Mouse (Mus musculus): ENCODE measurements around the gene Atg101.

Gene Atg101

DNA sequence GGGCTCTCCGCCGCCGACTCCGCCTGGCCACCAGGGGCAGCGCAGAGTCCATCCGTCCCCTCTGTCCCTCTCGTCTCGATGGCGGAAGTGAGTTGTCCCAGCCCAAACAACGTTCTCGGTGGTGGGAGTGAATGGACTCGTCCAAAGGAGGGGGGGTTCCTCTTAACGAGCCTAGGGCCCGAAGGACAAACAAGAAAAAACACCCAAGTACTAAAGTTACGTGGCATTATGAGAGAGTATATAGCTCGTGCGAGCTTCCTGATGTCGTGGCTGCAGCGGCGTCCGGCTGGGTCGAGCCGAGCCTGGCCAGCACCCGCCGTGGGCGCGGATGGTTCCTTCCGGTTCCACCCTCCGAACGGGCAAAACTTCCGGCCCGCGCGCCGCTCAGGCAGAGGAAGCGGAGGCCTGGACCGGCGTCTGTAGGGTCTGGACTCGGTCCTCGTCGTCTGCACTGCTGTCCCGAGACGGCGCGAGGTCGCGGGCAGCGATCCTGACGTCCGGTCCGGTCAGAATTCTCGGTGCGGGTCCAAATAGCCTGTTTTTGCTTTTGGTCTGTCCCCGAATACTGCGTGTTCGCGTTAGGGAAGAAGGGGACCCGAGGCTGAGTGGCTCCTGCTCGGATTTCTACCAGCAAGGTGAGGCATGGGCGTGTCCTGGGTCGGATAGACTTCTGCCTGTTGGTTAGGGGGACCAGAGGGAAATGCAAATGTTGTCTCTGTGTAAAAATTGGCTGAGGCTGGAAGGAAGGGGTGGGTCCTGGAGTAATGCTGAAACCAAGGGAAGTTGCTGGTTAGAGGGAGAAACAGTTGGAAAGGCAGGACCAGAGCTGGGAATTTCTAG, at the start of gene Atg101:
Gene Atg101 (plus strand): TSS at position 362 of the 840 bp plus-strand sequence.
- peak; percentile 93 for DNase-seq

GRCm38 (mm10) chr15:101234611-101235341, 49.3 kb upstream of the Atg101 start:
- DNase-seq: no peak

GRCm38 (mm10) chr15:101235342-101235698, 48.8 kb upstream of the Atg101 start:
- no peak for DNase-seq

GRCm38 (mm10) chr15:101235728-101236327, 48.2 kb upstream of the Atg101 start:
- no peak for DNase-seq

DNA sequence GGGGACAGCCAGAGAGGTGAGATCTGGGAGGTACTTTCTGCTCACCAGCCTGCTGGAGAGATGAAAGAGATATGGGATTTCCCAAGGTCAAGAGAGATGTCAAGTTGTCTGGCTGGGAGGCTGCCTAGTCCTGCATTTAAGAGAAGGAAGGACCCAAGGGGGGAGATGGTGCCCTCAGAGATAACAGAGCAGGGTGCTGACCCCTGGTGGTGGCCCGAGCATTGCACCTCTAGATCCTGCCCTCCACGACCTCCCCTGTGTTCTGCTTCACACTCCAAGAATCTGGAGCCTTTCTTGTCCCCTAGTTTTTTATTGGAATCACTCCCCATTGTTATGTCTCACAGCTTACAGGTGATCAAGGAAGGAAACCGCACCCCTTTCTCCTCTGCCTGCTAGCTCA, 47.2 kb upstream of the Atg101 start:
- DNase-seq: peak; percentile 58

GRCm38 (mm10) chr15:101238885-101239511, 45.1 kb upstream of the Atg101 start:
- DNase-seq: peak; percentile 66

GRCm38 (mm10) chr15:101239821-101240220, 44.3 kb upstream of the Atg101 start:
- no peak for DNase-seq

DNA sequence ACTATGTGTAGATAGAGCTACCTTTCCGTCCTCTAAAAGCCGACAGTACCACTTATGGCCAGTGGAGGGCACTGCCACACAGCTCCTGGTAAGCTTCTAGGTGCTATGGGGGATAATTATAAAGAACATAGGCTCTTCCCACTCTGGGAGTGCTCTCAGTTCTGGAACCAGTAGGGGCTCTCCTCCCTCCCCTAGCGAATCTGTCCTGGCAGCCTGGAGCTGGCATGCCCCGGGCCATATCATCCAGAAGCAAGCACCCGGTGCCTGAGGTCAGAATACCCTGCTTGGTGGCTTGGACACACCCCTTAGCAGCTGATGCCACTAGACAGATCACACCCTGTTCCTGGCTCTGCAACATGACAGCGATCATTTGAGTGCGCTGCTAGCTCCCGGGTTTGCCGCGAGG, 43.3 kb upstream of the Atg101 start:
- DNase-seq: peak; percentile 91

DNA sequence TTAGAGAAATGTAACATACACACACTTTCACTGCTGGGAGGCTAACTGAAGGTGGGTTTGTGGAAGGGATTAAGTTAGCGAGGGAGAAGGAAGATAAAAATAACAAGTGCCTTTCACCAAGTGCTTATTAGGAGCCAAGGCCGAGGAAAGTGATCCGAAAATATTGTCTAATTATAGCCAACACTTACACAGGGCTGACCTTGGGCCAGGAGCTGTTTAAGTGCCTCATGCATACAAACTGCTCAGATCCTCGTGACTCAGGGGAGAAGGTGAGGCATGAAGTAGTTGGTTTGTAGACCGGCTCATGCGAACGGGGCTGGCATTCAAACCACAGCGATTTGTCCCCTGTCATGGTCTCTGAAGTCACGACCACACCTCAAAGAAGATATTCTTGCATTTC, 42.8 kb upstream of the Atg101 start:
- no peak for DNase-seq

GRCm38 (mm10) chr15:101241853-101242252, 42.2 kb upstream of the Atg101 start:
- no peak for DNase-seq

DNA sequence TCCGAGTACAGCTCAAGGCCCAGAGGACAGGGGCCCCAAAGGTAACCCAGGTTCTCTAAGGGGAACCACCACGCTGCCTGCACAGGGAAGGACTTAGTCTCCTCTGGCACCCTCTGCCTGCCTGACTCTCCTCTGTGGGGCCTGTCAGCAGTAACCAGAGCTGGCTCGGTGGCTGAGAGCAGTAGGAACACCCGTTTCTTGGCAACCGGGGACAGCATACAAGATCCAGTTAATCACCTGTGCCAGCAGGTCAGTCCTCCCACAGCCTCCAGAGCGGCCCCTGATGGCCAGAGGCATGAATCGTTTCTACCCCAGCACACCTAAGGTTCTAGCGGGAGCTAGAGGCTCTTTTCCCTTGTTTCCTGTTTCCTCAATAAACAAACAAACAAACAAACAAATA, 41.4 kb upstream of the Atg101 start:
- DNase-seq: peak; percentile 77

DNA sequence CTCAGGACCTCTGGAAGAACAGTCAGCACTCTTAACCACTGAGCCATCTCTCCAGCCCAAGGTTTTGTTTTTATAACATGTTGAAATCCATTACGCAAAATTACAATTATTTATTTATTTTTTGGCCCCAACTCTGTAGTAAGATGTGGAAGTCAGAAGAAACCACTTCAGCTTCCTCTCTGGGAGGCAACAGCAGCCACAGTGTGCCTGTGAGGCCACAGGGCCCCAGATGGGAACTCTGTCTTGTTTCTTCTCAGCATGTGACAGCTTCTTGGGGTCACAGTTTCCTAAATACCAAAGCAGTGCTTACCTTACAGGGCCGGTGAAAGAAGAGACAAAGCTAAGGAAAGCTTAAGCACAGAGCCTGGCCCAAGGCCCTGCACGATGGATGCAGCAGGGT, 40.1 kb upstream of the Atg101 start:
- no peak for DNase-seq

DNA sequence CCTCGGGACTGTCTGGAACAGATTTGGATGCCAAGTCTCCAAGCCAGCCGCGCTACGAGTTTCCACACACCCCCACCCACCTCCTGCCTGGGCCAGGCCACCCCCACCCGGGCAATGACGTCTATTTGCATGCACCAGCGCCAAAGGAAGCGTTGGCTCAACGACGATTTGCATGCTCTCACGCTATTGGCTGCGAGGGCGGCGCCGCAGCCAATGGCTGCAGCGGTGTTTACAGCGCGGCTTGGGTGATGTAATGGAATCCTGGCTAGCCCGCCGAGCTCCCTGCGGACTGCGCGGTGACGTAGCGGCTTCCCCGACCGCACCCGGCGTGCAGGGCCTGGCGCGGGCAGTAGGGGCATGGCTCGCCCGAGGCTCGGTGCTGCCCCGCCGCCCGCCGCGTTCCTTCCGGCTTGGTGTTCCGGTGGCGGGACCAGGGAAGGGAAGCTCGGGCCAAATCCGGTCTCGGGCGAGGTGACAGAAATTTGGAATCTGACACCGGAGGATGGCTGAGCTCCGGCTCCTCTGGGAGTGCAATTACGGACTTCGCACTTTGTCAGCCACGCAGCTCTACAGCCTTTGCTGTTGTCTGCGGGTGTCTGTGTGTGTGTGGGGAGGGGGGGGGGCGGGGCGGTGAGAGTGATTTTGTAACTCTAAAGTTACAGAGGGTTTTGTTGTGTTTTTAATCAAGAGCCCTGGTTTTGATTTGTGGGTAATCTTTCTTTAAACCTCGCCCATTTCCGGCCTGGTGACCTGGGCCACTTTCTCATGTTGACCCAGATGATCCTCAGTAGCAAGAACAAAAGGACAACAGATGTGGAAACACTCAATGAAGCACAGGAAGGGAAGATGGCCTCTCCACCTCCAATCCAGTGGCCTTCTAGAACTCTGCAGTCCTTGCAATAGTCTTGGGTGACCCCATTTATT, 37.6 kb upstream of the Atg101 start:
- DNase-seq: peak; percentile 92

- no peak for DNase-seq
These were observed 36.9 kb upstream of the Atg101 start for GRCm38 (mm10) chr15:101247155-101247498.

DNA sequence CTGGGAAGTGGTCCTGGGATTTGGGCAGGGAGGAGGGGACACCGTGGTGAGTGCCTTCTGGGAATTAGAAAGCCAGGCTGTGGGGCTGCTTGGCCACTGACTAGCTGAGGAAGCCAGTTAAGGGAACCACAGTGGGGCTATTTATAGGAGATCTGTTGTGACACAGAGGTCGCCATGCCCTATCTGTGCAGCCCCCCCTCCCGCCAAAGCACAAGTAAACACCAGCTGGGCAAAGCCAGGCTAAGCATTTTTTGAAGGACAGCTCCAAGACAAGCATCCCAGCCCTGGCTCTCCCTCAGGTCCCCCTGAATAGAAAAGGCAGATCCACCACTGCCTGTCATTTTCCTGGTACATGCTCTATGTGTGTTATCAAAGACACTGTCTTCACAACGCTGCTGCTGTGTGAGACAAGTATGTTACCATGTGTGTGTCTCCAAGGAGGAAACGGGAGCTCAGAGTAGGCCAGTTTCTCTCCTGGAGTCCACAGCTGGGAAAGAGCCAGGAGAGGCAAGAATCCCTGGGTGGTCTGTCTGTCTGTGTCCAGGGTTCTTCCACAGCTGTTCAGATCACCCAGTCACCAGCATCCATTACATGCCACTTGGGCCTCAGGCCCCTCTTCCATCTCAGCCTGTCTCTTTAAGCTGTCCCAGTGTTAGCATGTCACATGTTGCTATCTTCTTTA, 35.9 kb upstream of the Atg101 start:
- DNase-seq: no peak

GRCm38 (mm10) chr15:101250220-101250800, 33.8 kb upstream of the Atg101 start:
- DNase-seq: no peak

DNA sequence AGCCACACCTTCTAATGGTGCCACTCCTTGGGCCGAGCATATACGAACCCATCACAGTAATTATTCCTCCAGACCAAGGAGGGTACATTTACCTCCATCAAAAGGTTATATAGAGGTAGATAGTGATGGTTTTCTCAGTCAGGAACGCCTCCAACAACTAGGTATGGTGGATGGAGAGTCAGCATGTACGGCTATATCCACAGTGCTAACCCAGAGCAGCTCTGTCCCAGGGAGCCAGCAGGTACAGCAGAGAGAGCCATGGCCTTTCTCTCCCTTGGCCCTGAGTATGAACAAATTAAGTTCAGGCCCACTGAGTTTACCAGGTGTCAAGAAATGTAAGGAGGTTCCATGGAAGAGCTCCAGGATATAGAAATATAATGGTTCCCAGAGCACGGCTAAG, 32.1 kb upstream of the Atg101 start:
- no peak for DNase-seq

DNA sequence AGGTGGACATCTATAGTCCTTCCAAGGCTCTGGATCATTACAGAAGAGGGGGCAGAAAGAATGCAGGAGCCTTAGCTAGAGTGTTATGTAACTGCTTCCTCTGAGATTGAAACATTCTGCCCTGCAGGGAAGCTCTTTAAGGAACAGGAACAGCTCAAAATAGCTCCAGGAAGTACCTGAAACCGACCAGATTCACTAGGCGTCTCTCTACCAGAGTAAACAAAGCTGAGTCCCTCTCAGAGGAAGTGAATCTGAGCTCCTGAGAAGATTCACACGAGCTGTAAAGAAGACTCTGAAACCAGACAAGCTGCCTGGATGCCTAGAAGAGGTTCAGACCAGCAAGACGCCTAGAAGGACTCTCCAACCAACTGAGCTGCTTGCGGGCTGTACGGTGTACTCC, 31.5 kb upstream of the Atg101 start:
- no peak for DNase-seq

DNA sequence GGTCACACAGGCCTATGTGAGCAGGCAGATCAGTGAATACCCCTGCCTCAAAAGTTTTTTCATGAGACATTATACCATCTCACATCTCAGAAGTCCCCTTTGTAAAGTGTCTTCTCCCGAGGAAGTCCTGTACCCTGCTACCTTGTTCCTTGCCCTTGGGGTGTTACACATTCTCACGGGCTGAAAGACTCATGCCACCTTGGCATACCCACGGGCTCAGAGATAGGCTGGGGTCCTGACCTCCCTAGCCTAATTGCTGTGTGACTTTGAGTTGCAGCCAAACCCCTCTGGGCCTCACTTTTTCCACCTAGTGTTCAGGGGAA, 30.5 kb upstream of the Atg101 start:
- no peak for DNase-seq

DNA sequence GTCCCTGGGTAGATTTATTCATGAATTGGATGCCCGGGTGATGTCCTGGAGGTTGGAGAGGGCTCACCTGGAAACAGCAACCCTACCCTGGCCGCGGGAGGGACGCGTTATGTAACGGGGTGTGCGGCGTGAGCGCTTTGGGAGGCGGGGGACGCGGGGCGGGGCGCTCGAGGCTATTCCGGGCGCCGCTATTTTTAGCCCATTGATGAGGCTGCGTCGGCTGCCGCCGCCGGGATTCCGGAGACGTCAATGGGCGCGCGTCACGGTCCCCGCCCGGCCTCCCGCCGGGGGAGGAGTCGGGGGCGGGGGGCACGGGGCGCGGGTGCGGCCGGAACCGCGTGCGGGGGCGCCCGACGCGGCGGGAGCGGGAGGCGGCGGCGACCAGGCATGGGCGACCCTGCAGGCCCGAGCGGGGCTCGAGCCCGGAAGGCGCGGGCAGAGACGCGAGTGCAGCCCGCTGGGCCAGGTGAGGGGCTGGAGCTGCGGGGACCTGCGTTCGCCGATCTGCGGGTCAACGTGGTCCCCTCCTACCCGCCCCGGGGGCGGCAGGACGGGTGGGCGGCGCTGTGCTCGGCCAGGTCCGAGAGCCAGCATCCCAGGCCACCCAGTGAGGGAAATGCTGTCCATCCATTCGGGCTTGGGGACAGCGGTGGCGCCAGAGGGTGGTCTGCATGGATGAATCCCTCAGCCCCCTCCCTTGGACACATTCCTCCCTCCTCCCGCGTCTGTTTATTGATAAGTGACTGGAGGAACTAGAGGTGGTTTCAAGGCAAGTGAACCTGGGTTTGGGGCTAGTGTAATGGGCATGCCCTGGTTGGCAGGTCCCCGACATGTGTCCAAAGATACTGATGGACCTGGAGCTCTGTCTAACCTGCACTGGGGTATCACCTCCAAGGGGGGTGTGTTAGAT, 29.9 kb upstream of the Atg101 start, which contains the start of gene Nr4a1:
Gene Nr4a1 (plus strand): TSS at position 384 of the 910 bp plus-strand sequence.
- DNase-seq: peak; percentile 86

Measured in cerebellum, adult 8-10 months (tissue).